Mouse (Mus musculus) heart, embryonic 11.5 days (tissue): Measurements from ENCODE around the gene Tnfrsf22. TPM values are rescaled to one million over a fixed set of nuclear protein-coding genes. Genes with fewer than 3 reads are reported as not detected.
"Not testable (repeated sequence)": the region's sequence is repeated elsewhere in the genome, so short reads cannot be mapped to it uniquely, and the experiment has no call there.

Experiments
- ATAC-seq: fragments of 200-750 bp; cut with Nextera tagmentation; replicated peaks from 2 replicates; pipeline ENCODE4 v1.8.0; 2017; ENCODE audit warnings: moderate library complexity; ENCODE audit not compliant: insufficient number of reproducible peaks, low FRiP score, low TSS enrichment
- H3K27ac ChIP-seq: fragments of 300-500 bp; sonication (generic); 2 replicates; pipeline ENCODE4 v1.5.1; 2014; ENCODE audit warnings: mild to moderate bottlenecking, low read depth, low read length
- H3K27me3 ChIP-seq: fragments of 300-500 bp; sonication (generic); 2 replicates; pipeline ENCODE4 v1.6.1; 2014; ENCODE audit warnings: mild to moderate bottlenecking, low read length, mixed read lengths; ENCODE audit not compliant: control insufficient read depth, insufficient read depth
- H3K36me3 ChIP-seq: fragments of 300-500 bp; sonication (generic); 2 replicates; pipeline ENCODE4 v1.6.1; 2014; ENCODE audit warnings: mild to moderate bottlenecking, low read length, moderate library complexity, mixed read lengths; ENCODE audit not compliant: control insufficient read depth, insufficient read depth
- H3K4me1 ChIP-seq: fragments of 300-500 bp; sonication (generic); 2 replicates; pipeline ENCODE4 v1.6.1; 2014; ENCODE audit warnings: low read length; ENCODE audit not compliant: control insufficient read depth, insufficient read depth
- H3K4me2 ChIP-seq: fragments of 300-500 bp; sonication (generic); 2 replicates; pipeline ENCODE4 v1.6.1; 2014; ENCODE audit warnings: mild to moderate bottlenecking, moderate library complexity
- H3K4me3 ChIP-seq: fragments of 300-500 bp; sonication (generic); 2 replicates; pipeline ENCODE4 v1.5.1; 2014; ENCODE audit warnings: low read depth, low read length
- H3K9ac ChIP-seq: fragments of 300-500 bp; sonication (generic); 2 replicates; pipeline ENCODE4 v1.6.1; 2014; ENCODE audit warnings: mild to moderate bottlenecking, low read depth, low read length, moderate library complexity
- H3K9me3 ChIP-seq: fragments of 300-500 bp; sonication (generic); replicated peaks from 2 replicates; pipeline ENCODE4 v1.6.1; 2016; ENCODE audit warnings: low read length; ENCODE audit not compliant: control insufficient read depth
- WGBS: fragments of 180-500 bp; shearing (Covaris S2); extraction: QIAGEN DNeasy Blood & Tissue Kit; methylation state at CpG from one replicate; pipeline ENCODE4 v1.1.7; 2014; ENCODE audit not compliant: insufficient replicate concordance; 5-methylcytosine and 5-hydroxymethylcytosine counted together
- polyA plus RNA-seq: library from polyadenylated mRNA; unstranded; fragments of >200 nt; fragmentation: Nextera tagmentation; extraction: Ambion mirVana; gene quantifications from 2 replicates; pipeline ENCODE4 v1.2.1, GENCODE M21; 2014

The Tnfrsf22 gene
- polyA plus RNA-seq, 1 experiment from 2014 or later = 5.0 TPM

DNA sequence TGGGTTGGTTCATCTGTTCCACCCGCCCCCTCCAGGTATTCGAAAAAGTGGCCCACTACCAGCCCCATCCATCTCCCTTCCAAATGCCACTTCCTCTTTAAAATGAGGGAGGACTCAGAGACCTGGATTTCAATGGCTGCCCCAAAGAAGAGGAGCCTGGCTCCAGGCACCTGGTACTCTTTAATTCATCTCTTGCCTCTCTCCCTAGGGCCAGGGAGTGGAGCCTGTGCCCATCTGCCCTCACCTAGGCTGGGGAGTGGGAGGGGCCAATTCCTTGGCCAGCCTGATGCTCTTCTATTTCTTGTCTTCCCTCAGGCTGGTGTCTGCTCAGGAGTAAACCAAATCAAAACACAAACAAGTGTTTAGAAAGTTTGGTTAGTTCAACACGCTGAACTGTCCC is 37.2 kb upstream of the Tnfrsf22 start:
- not testable (repeated sequence) for H3K27me3 ChIP-seq, H3K4me2 ChIP-seq, H3K4me3 ChIP-seq, H3K9ac ChIP-seq, H3K36me3 ChIP-seq, H3K9me3 ChIP-seq, ATAC-seq, H3K27ac ChIP-seq, H3K4me1 ChIP-seq
- WGBS = 75% methylated on average over 3 of the region's 3 CpGs

DNA sequence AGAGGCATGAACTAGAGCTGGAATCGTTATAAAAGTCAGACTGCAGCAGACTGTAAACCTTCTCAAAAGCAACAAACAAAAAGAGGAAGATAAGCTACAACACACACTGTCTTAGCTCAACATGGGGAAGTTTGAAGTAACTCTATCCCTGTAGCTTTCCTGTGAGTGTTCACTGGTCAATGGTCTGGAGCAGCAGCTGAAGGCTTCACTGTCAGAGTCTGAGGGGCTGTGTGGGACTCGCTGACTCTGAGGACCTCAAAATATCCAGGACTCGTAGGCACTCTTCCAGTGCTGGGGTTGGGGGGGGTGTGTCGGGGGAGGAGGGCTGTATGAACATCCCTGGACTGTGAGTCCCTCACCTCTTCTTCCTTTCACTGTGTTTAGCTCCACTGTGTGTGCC is 36.7 kb upstream of the Tnfrsf22 start:
- not testable (repeated sequence) for H3K27me3 ChIP-seq, ATAC-seq, H3K9ac ChIP-seq, H3K4me2 ChIP-seq, H3K4me3 ChIP-seq, H3K36me3 ChIP-seq, H3K9me3 ChIP-seq, H3K4me1 ChIP-seq, H3K27ac ChIP-seq
- WGBS = 40% methylated on average over 4 of the region's 4 CpGs

DNA sequence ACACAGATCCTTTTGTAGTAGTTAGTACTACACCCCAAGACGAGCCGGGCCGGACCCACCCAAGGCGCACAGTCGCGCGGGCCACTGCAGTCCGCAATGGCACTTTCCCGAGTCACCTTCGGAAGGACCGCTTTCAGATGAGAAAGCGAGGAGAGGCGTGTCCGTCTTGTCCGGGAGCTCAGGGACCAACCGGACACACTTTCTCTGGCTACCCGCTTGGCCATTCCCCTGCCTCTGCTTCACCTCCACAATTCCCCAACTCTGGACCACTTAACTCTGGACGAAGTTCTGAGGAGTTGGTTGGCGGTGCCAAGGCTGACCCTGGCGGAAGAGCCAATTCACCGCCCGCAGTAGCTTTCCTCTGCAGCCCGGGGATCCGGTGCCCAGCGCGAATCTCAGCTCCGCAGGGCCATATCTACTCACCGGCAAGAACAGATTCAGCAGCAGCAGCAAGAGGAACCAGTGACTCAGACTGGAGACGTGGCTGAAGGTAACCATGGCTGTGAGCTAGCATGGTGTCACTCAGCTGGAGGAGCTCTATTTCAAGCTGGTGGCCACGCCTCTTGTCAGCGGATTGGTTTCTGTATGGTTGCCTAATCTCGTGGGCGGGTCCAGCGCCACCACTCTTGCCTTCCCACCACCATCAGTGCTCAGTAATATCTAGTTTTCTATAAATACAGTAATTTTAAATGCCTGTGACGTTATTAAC is 36.1 kb upstream of the Tnfrsf22 start, which contains the start of gene Tnfrsf23:
TSS of gene Tnfrsf23 (minus strand) at position 514 of the 709 bp plus-strand sequence.
- 0 out of 2 replicates have a peak within 1 kb of the TSS, but pooled peaks have one; percentile 35 for H3K27ac ChIP-seq
- peak within 1 kb of the TSS; percentile 60; the same call in 1 of the 2 replicates for H3K9ac ChIP-seq
- 3% methylated on average over 35 of the region's 35 CpGs for WGBS
- H3K9me3 ChIP-seq = no peaks in the 10 kb centered on the region
- H3K4me1 ChIP-seq = no peaks in the 10 kb centered on the region
- ATAC-seq = peak; percentile 82
- H3K36me3 ChIP-seq = peaks cover 4% of the 10 kb centered on the region; the same call in 1 of the 2 replicates
- peak within 1 kb of the TSS; percentile 46 for H3K4me3 ChIP-seq
- peak within 1 kb of the TSS; percentile 89 for H3K4me2 ChIP-seq
- H3K27me3 ChIP-seq = no peaks in the 10 kb centered on the region

DNA sequence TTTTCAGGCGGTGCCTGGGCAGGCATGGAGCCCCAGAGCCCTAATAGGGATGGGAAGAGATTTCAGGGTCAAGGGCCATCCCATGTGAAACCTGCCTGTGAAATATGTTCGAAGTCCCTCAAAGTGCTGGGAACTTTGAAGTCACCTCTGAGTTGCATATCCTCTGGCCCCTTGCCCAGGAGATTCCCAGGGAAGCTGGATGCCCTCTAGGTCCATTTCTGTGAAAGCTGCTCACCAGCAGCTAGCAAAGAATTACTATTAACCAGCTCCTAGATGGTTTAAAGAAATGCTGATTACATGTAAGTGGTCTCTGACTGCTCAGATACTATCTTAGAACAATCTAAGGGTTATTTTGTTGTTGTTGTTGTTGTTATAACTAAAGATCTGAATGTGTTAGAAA is 35.1 kb upstream of the Tnfrsf22 start:
- H3K9ac ChIP-seq, H3K4me2 ChIP-seq, H3K27me3 ChIP-seq, ATAC-seq, H3K36me3 ChIP-seq, H3K27ac ChIP-seq, H3K9me3 ChIP-seq, H3K4me3 ChIP-seq, H3K4me1 ChIP-seq: not testable (repeated sequence)
- WGBS = 80% methylated on average over 1 of the region's 2 CpGs

DNA sequence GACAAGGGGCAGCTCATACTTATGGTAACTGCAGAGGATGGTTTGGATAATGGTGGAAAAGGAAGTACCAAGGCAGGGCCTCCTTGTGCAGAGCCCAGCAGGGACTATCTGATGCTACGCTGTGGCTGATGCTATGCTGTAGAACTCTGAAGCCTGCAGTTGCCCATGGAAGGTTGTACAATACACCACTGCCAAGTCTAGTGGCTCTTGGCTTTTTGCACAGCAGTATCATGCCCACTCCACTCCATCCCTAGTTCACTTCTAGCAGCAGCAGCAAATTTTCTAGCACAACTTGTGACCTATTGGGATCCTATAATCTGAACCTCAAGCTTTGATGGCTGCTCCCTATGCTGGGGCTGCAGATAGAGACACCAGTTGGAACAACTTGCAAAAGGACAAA is 32.1 kb upstream of the Tnfrsf22 start:
- Histone ChIP-seq H3K4me1 (no peaks in the 10 kb centered on the region), H3K27me3 (no peaks in the 10 kb centered on the region), H3K4me2 (no peak overlapping the region), H3K36me3 (no peaks in the 10 kb centered on the region), H3K9ac (no peak overlapping the region), H3K27ac (no peak overlapping the region), H3K4me3 (no peak overlapping the region), H3K9me3 (no peaks in the 10 kb centered on the region)
- no peak for ATAC-seq
- WGBS = 75% methylated on average over 1 of the region's 1 CpGs

DNA sequence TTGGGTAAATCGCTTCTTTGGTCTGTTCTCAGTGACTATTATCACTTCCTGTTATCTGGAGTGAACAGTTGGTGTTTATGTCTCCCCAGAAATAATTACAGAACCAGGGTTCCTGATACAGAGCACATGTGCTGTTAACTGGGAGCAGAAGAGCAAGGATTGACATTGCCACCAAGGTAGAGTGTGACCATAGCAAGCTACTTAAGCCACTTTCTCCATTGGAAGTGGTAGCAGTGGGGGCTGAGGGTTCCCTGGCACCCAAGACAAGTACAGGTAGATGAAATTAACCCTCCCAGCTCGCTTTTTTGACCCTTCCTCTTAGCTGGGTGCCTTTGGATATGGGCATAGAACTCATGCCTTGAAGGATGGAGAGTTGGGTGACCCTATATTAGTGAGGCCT is 31.4 kb upstream of the Tnfrsf22 start:
- H3K9me3 ChIP-seq, H3K27ac ChIP-seq, H3K36me3 ChIP-seq, ATAC-seq, H3K9ac ChIP-seq, H3K4me3 ChIP-seq, H3K4me1 ChIP-seq, H3K4me2 ChIP-seq, H3K27me3 ChIP-seq: not testable (repeated sequence)
- WGBS = 50% methylated on average over 2 of the region's 2 CpGs

DNA sequence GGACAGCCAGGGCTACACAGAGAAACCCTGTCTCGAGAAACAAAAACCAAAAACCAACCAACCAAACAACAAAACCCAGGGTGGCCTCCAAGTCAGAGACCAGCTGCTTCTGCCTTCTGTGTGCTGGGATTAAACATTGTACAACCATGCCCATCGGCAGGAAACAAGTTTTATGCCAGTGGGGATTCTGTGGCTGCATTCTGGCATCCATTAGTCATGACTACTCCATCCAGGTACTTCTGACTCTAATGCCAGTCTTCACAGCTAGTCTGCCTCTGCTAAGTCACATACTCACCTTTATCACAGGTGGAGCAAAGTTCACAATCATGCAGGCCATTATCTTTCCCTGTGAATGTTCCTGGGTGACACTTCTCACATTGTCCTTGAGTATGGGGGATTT is 30.2 kb upstream of the Tnfrsf22 start:
- not testable (repeated sequence) for H3K27me3 ChIP-seq, H3K36me3 ChIP-seq, H3K4me2 ChIP-seq, H3K4me1 ChIP-seq, H3K27ac ChIP-seq, ATAC-seq, H3K9me3 ChIP-seq, H3K9ac ChIP-seq, H3K4me3 ChIP-seq
- 78% methylated on average over 2 of the region's 2 CpGs for WGBS

DNA sequence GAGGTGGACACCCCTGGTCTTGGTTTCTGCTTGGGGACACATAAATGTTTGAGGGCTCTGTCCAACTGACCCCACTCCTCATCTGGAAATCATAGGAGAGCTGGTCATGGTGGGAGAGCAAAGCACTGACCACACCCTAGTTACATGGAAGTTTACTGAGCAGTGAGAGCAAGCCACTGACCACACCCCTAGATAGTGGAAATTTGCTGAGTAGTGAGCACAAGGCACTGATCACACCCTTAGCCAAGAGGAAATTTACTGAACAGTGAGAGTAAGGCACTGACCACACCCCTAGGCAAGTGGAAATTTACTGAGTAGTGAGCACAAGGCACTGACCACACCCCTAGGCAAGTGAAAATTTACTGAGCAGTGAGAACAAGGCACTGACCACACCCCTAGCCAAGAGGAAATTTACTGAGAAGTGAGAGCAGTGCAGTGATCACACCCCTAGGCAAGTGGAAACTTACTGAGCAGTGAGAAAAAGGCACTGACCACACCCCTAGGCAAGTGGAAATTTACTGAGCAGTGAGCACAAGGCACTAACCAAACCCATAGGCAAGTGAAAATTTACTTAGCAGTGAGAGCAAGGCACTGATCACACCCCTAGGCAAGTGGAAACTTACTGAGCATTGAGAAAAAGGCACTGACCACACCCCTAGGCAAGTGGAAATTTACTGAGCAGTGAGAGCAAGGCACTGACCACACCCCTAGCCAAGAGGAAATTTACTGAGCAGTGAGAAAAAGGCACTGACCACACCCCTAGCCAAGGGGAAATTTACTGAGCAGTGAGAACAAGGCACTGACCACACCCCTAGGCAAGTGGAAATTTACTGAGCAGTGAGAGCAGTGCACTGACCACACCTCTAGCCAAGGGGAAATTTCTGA is 17.2 kb upstream of the Tnfrsf22 start:
- no peak overlapping the region for H3K4me3 ChIP-seq
- ATAC-seq = no peak
- no peak overlapping the region for H3K9ac ChIP-seq

More for the DNA sequence above, 17.2 kb upstream of the Tnfrsf22 start:
- Histone ChIP-seq H3K4me2 (no peak overlapping the region), H3K4me1 (no peaks in the 10 kb centered on the region), H3K36me3 (no peaks in the 10 kb centered on the region), H3K9me3 (no peaks in the 10 kb centered on the region), H3K27me3 (no peaks in the 10 kb centered on the region), H3K27ac (no peak overlapping the region)
